ENCODE assay signal across 11 mouse cellular contexts in genomic region chr1:134562457-134562856, GRCm38 (mm10). TPM values are rescaled to one million over a fixed set of nuclear protein-coding genes. Genes with fewer than 3 reads are reported as not detected.
DNase-seq lines count a peak whose midpoint lies in the region; ATAC-seq lines count a peak whose summit lies in the region.
"Had no signal": no experiment of that assay in that cellular context is flagged by ENCODE, and none has a peak within 500 bp of the region (broad histone marks: within the 10 kb centered on the region; RNA-seq: fewer than 3 reads in every experiment).

No protein-coding gene starts in this region.

- no peak for DNase-seq in heart, adult 18-20 months
- DNase-seq in Muller cell, postnatal 12 days (ENCODE audit: inconsistent ontology term), result peak; percentile 14
- no peak for DNase-seq in hindbrain, embryonic 14.5 days (ENCODE audit: low spot score)
- DNase-seq in midbrain, embryonic 11.5 days (ENCODE audit: low spot score, missing footprints), result peak; percentile 84
- no peak for DNase-seq in right cerebral cortex, postnatal 4 days
- DNase-seq in retina, postnatal 1 day, result no peak
- DNase-seq in layer of hippocampus, postnatal 10 days (ENCODE audit: low spot score in 2 of 2), result no peak
- DNase-seq: lung, postnatal 36 days had no signal

- no peak overlapping the region for H3K9ac ChIP-seq in heart, embryonic 12.5 days
- H3K9ac ChIP-seq in hindbrain, embryonic 14.5 days, result peak overlapping the region; percentile 99
- peak overlapping the region; percentile 99 for H3K9ac ChIP-seq in midbrain, embryonic 11.5 days (ENCODE audit: low read length)

- ATAC-seq in heart, embryonic 12.5 days (ENCODE audit: insufficient number of reproducible peaks, low FRiP score), result no peak
- ATAC-seq in hindbrain, embryonic 14.5 days (ENCODE audit: low FRiP score), result no peak
- ATAC-seq in midbrain, embryonic 11.5 days (ENCODE audit: low FRiP score), result no peak

- peak overlapping the region; percentile 77 for H3K4me3 ChIP-seq in heart, embryonic 12.5 days
- H3K4me3 ChIP-seq in hindbrain, embryonic 14.5 days (replicated peaks; ENCODE audit: low read length), result peak overlapping the region; percentile 95
- peak overlapping the region; percentile 100 for H3K4me3 ChIP-seq in midbrain, embryonic 11.5 days (ENCODE audit: low read depth, low read length)

- peak overlapping the region; percentile 97 for H3K4me2 ChIP-seq in heart, embryonic 12.5 days
- peak overlapping the region; percentile 85 for H3K4me2 ChIP-seq in hindbrain, embryonic 14.5 days (replicated peaks)
- H3K4me2 ChIP-seq in midbrain, embryonic 11.5 days, result peak overlapping the region; percentile 72

- H3K36me3 ChIP-seq in heart, embryonic 12.5 days, result no peaks in the 10 kb centered on the region
- no peaks in the 10 kb centered on the region for H3K36me3 ChIP-seq in hindbrain, embryonic 14.5 days (replicated peaks; ENCODE audit: control insufficient read depth, insufficient read depth)
- no peaks in the 10 kb centered on the region for H3K36me3 ChIP-seq in midbrain, embryonic 11.5 days (ENCODE audit: control insufficient read depth, insufficient read depth, low read length)

- peaks cover 11% of the 10 kb centered on the region for H3K4me1 ChIP-seq in heart, embryonic 12.5 days (replicated peaks)
- H3K4me1 ChIP-seq in hindbrain, embryonic 14.5 days (replicated peaks; ENCODE audit: control insufficient read depth, insufficient read depth, low read length), result peaks cover 31% of the 10 kb centered on the region
- H3K4me1 ChIP-seq in midbrain, embryonic 11.5 days (ENCODE audit: control insufficient read depth, insufficient read depth, low read length), result peaks cover 10% of the 10 kb centered on the region; the same call in 1 of the 2 replicates

- H3K27ac ChIP-seq in heart, embryonic 12.5 days (ENCODE audit: poor library complexity, severe bottlenecking), result no peak overlapping the region; the same call in 1 of the 2 replicates
- H3K27ac ChIP-seq in hindbrain, embryonic 14.5 days, result peak overlapping the region; percentile 51
- H3K27ac ChIP-seq in midbrain, embryonic 11.5 days (ENCODE audit: low read depth, low read length), result no peak overlapping the region

- H3K9me3 ChIP-seq in heart, embryonic 12.5 days (replicated peaks), result no peaks in the 10 kb centered on the region
- H3K9me3 ChIP-seq in hindbrain, embryonic 14.5 days (ENCODE audit: control insufficient read depth, low read length), result no peaks in the 10 kb centered on the region
- H3K9me3 ChIP-seq in midbrain, embryonic 11.5 days (ENCODE audit: control insufficient read depth, low read length), result no peaks in the 10 kb centered on the region

- no peaks in the 10 kb centered on the region for H3K27me3 ChIP-seq in heart, embryonic 12.5 days (replicated peaks)
- H3K27me3 ChIP-seq in hindbrain, embryonic 14.5 days (ENCODE audit: control insufficient read depth, insufficient read depth, low read length), result no peaks in the 10 kb centered on the region
- H3K27me3 ChIP-seq in midbrain, embryonic 11.5 days (ENCODE audit: control insufficient read depth, insufficient read depth, low read length), result no peaks in the 10 kb centered on the region

RNA-seq across cellular contexts. Expression of gene Kdm5b, which starts 2.5 kb away (rescaled TPM):
- 39.9 and 41.4 TPM in 2 replicates for polyA plus RNA-seq in heart, embryonic 12.5 days (2016; fragmentation: Nextera tagmentation; extraction: Ambion mirVana)
- 10 to 100 TPM; 10.6 to 11.3 TPM for total RNA-seq in heart, adult 18-20 months (2021)
- polyA plus RNA-seq in hindbrain, embryonic 14.5 days (2014; fragmentation: Nextera tagmentation; extraction: Ambion mirVana), result 83.0 TPM in 2 replicates
- 74.0 and 85.3 TPM in 2 replicates for polyA plus RNA-seq in midbrain, embryonic 11.5 days (2014; fragmentation: Nextera tagmentation; extraction: Ambion mirVana)
- 10 to 100 TPM; 74.6 to 75.4 TPM for total RNA-seq in layer of hippocampus, postnatal 10 days (2021)

RNA-seq across cellular contexts. Expression of gene Mgat4e, which starts 13.0 kb away (rescaled TPM):
- not detected in 2 replicates for polyA plus RNA-seq in heart, embryonic 12.5 days (2016; fragmentation: Nextera tagmentation; extraction: Ambion mirVana)
- not detected for total RNA-seq in heart, adult 18-20 months (2021)
- not detected in 2 replicates for polyA plus RNA-seq in hindbrain, embryonic 14.5 days (2014; fragmentation: Nextera tagmentation; extraction: Ambion mirVana)
- polyA plus RNA-seq in midbrain, embryonic 11.5 days (2014; fragmentation: Nextera tagmentation; extraction: Ambion mirVana), result not detected in 2 replicates
- not detected for total RNA-seq in layer of hippocampus, postnatal 10 days (2021)
- total RNA-seq: adrenal gland, postnatal 4 days had no signal
- polyA plus RNA-seq: C2C12 had no signal

Comparison
In these comparisons a context has a peak if more than half of its experiments do, and no peak if none do; other contexts are left out.
1. DNase-seq: peak in Muller cell, postnatal 12 days (single experiment) and midbrain, embryonic 11.5 days (single experiment); none in heart, adult 18-20 months (0 of 2), hindbrain, embryonic 14.5 days (single experiment), right cerebral cortex, postnatal 4 days (single experiment), retina, postnatal 1 day (single experiment) and layer of hippocampus, postnatal 10 days (0 of 2).
2. Peak in every context shown above with its lines, with median percentiles within 50 percentile points of each other: H3K4me2 ChIP-seq and H3K4me3 ChIP-seq.